Mouse (Mus musculus): ENCODE data around the gene Pigv.

Gene Pigv

GRCm38 (mm10) chr4:133671881-133672844 is at the start of gene Pigv:
TSS of gene Pigv (minus strand) at chr4:133672647.
- no peak for DNase-seq (ENCODE audit: low read depth)

DNA sequence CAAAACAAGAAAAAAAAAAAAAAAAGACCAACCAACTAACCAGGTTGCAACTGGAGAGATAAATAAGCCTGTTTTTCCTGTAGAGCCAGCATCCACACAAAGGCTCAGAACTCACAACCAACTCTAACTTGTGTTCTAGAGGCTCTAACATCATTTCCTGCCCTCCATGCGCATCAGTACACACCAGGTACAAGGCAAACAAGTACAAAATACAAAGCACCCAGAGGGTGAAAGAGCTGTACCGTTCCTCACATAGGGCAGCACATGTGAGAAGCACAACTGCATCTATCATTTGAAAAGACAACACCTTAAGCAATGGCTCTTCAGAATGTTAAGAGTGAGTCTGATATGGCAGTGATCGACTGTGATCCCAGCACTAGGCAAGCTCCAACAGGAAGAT is 47.3 kb upstream of the Pigv start:
- no peak for DNase-seq (ENCODE audit: low read depth)

DNA sequence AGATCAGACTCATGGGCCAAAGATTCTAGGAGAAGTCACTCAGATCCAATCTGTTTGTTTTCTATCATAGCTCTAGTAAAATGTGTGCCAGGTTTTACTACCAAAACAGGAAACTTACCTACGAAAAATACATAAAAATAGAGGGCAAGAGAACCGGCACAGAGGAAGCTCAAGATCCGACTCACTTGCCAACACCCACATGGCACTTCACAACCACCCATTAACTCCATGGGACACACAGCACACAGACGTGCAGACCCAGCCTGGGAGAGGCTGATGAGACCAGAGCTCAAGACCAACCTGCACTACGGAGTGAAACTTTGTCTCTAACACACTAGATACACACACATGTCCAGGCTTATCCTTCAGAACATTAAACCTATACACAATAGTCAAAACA is 40.3 kb upstream of the Pigv start:
- no peak for DNase-seq (ENCODE audit: low read depth)

DNA sequence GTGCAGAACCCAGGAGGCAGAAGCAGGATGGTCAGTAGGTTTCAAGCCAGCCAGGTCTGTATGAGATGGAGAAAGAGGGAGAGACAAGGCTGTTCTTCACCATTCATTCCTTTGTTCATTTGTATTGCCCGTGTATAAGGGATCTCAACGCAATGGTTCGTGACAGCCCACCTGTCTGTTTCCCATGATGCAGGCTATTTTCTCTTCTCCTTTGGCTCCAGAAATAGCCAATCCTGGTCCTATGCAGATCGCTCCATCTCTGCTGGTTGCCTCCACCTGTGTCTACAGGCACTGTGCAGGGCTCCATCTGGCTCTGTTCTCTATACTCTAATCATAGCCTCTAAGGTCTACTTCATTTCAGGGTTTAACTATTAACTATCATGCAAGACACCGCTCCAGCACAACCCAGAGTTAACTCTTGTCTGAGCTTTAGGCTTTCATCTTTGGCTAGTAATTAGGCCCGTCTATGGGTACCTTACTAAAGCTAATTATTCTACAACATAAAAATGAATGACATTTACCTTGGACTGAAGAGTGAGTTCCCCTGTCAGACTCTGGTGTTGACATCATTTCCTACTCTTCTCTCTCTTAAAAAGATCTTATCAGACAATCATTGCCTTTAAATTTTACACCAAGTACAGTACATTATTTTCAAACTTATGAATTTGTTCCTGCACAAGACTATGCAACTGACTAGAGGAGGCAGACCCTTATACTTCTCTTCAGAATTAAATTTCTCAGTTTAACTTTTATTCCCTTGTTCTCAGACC is 39.0 kb upstream of the Pigv start:
- DNase-seq (ENCODE audit: low read depth): no peak

GRCm38 (mm10) chr4:133709395-133709794 is 36.9 kb upstream of the Pigv start:
- DNase-seq (ENCODE audit: low read depth): no peak

GRCm38 (mm10) chr4:133707464-133707863 is 35.0 kb upstream of the Pigv start:
- DNase-seq (ENCODE audit: low read depth): no peak

DNA sequence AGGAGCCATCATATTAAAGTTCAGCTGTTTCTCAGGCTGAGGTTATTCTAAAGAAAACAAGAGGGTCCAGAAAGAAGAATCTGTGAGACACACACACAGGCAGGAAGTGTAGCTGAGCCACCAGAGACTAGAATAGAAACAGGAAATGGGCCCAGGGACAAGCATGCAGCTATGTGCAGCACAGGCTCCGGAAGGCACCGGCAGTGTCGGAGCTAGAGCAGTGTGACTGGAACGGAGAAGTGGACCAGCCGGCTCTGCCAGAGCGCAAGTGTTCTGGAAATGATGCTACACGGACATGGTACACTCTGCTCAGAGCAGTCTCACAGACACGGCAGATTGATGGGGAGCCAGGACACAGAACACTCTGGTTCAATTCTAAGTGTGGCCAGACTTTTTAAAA is 34.5 kb upstream of the Pigv start:
- no peak for DNase-seq (ENCODE audit: low read depth)

DNA sequence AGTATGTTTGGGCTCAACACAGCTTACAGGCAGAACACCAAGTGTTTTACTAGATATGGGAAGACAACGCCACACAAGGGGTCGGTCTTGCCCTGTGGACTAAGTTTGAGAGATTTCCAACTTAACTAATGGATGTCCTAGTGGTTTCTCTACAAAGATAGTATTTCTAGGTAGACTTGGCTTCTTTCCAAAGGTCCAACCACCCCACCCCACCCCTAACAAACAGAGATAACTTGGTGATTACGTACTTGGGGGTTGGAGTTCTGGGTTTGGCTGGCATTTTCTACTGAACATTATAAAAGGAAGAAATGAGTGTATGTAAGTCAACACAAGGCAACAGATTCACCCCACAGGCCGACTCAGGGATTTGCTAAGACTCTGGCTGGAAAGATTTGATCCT is 32.6 kb upstream of the Pigv start:
- DNase-seq (ENCODE audit: low read depth): no peak

DNA sequence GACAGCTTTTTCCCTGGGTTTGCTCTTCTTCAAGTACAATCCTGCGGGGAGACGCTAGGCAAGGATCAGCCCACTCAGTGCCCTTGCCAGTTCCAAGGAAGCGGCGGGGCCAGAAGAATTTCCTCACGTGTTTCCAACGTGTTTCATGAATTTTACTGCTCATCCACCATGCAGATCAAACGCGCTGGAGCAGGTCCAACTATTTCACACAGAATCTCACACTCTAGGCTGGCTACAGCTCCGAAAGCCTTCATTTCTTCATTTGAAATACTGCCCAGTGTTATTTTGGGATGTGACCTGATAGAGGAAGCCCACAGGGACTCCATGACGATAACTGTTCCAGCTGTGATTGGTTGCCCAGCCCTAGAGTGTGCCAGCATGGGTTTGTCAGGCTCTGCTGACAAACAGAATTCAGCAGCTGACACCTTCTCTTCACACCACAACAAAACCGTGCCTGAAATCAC is 28.5 kb upstream of the Pigv start:
- DNase-seq (ENCODE audit: low read depth): no peak

DNA sequence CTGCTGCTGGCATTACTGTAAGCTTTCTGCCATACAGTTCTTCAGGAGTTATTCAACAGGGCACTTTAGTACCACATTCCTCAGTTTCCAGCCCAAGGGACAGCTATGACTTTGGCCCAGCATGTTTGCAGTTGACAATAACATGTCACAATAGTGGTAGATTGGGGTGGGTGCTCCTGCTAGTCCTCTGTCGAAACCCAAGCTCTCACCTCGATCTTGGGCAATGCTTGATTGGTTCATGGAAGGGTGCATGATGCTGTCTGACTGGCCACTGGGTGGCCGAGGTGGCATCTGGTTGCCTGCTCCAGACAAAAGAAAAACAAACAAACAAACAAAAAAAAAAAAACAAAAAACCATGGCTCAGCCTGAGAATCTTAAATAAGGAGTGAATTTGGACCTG is 22.9 kb upstream of the Pigv start:
- DNase-seq (ENCODE audit: low read depth): no peak

DNA sequence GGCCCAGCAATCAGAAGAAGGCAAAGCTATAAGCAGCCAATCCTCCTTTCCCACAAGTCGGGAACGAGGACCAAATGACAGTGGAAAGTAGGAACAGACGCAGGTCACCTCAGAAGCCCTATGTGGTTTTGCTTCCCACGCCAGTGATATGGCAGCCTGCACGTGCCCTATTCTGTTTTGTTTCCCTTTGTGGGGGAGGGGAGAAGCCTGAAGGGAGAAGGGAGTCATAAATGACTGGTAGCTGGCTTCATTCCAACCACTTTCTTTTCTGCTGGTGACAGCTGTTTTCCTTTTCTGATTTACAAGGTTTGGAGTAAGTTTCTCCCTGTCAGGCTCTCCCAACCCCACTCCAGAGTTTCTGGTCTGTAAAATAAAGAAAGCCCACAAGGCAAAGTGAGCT is 17.8 kb upstream of the Pigv start:
- DNase-seq (ENCODE audit: low read depth): no peak

DNA sequence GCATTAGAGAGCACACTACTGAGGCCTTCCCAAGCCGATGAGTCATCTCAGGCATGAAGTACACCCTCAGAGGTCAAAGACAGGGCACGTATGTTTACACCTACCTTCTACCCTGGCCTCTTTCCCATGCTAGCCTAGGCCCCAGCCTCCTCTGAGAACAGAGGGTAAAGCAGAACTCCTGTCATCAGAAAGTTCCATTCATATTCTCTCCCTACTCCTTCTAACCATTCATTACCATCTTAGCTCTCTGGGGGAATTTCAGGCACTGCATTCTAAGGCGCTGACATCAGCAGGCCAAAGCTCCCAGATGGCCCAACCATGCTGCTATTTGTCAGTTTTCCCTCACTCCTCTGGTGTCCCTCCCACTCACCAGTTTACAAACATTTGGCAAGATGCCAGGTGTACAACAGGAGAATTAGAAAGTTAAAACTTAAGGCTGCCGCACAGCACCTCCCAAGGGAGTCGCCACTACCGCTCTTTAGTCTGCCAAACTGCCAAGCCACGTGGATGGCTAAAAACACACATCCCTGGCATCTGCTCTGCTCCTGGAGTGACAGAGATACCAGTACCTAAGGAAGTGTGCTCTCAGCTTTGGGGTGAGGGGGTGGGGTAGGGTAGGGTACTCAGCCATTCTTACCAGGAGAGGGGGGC is 16.1 kb upstream of the Pigv start:
- peak; percentile 67 for DNase-seq (ENCODE audit: low read depth)

DNA sequence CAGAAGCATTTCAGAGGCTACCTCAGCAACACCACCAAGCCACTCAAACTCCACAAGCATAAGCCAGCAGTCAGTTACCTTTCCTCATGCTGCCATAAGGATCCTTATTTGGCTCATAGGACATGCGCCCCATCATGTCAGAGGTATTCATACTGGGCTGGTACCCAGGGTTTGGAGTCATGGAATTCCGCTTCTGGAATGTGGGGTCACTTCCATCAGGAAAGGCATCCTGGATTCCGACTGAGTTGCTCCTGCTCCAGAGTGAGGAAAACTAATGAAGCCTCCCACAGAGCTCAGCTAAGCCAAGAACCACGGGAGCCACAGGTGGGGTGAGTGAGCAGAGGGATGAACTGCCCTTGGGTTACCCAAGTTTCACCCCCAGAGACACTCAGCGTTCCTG is 14.7 kb upstream of the Pigv start:
- DNase-seq (ENCODE audit: low read depth): no peak

GRCm38 (mm10) chr4:133686512-133686911 is 14.1 kb upstream of the Pigv start:
- no peak for DNase-seq (ENCODE audit: low read depth)

GRCm38 (mm10) chr4:133680206-133680786 is 7.8 kb upstream of the Pigv start:
- no peak for DNase-seq (ENCODE audit: low read depth)

DNA sequence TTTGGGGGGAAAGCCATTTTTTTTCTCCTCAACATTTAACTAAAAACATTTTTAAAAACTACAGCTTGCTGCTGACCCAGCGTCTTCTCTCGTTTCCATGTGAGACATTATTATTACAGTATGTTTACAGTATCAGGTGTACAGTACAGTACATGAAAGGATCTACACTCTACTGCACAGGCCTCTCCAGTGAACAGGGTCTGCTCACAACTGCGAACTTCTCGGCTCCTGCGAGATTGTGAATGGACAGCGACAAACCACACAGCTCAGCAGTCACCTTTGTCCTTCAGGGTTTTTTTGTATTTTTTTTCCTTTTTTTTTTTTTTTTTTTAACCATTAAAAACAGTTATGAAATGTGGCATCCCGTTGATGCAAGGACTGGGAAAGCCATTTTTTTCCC is 7.2 kb upstream of the Pigv start:
- DNase-seq (ENCODE audit: low read depth): no peak

DNA sequence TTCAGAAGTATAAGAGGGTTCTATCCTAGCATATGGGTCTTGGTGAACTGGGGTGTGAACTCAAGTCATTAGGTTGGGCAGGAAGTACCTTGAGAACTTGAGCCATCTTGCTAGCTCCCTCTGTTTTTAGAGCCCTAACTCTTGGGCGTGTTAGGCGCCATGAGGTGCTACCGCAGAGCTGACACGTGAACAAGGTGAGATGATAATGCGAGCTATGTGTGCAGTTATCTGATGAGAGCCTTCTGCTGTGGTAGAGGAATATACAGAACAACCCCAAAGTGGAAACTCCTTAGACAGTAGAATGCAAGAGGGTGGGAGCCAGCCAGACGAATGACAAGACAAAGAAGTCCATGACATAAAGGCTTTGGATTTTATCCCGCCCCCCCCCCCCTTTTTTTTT is 4.8 kb upstream of the Pigv start:
- DNase-seq (ENCODE audit: low read depth): no peak

DNA sequence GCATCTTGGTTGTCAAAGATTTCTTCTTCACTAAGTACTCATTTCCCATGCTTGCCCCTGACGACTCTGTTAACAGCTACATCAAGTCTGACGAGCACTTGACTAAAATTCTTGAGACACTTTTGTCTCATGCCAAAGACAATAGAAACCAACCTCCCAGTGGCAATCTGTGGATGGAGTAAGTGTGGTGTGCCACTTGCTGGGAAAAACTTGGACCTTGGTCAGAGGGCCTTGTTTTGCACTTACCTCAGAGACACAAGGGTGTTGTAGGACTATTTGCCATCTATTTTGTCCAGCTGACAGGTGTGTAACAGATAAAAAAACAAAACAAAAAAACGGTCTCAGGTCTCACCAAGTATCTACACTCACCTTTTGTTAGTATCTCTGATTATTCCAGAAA is 3.7 kb upstream of the Pigv start:
- DNase-seq (ENCODE audit: low read depth): no peak

- peak; percentile 62 for DNase-seq (ENCODE audit: low read depth)
Observed at GRCm38 (mm10) chr4:133675594-133676016, 3.2 kb upstream of the Pigv start.

- DNase-seq (ENCODE audit: low read depth): no peak
Observed at GRCm38 (mm10) chr4:133674331-133674695, 1.9 kb upstream of the Pigv start.

DNA sequence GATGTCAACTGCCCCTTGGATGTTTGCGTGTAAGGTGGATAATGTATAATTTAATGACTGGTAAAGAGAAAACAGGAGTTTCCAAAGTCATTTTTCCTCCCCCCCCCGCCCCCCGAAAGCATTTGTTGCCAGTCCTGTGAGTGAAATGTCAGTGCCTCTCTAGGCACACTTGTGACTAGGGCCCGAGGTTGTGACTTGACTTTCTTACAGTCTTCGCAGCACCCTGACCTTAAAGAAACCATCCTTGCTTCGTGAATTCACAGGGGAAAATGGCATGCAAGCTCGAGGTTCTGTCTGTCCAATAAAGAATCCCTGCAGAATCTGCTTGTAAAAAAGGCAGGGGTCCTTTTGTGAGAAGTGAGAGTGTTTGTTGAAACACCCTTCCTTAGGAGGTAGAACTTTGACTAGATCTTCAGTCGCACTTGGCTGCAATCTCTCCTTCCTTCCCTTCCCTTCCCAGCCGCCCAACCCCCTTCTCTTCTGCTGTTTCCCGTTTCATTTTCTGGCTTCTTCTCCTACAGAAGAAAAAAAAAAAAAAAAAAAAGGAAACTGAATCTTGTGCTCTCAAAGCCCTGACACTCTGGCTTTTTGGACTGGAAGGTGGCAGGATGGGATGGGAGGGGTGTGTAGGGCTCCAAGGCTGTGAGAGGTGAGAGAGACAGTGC is 1.4 kb upstream of the Pigv start:
- DNase-seq (ENCODE audit: low read depth): no peak

Data from fibroblast of lung, adult 2 months (primary cell).